Mouse (Mus musculus) splenic B cell, adult 2 months (primary cell): ENCODE results near the gene Ghitm.

ENCODE experiments used
- DNase-seq: peaks from one replicate; pipeline ENCODE4 v3.0.0-alpha.2; 2011; ENCODE audit warnings: low read depth, low spot score
- H3K27me3 ChIP-seq: 2 replicates; pipeline ENCODE4 v1.6.1; 2012; ENCODE audit warnings: mild to moderate bottlenecking, low read length, moderate library complexity, mixed read lengths; ENCODE audit not compliant: control insufficient read depth, poor library complexity, insufficient read depth, severe bottlenecking
- H3K36me3 ChIP-seq: 2 replicates; pipeline ENCODE4 v1.6.1; 2012; ENCODE audit warnings: mild to moderate bottlenecking, low read length, moderate library complexity, mixed read lengths; ENCODE audit not compliant: control insufficient read depth, poor library complexity, insufficient read depth, severe bottlenecking

Gene Ghitm

GRCm38 (mm10) chr14:37113922-37114321, 21.1 kb downstream of the Ghitm start, which contains the start of gene 2610528A11Rik:
Gene 2610528A11Rik (minus strand): TSS chr14:37114022.
- H3K36me3 ChIP-seq, result no peaks in the 10 kb centered on the region; the same call in 1 of the 2 replicates
- H3K27me3 ChIP-seq, result no peaks in the 10 kb centered on the region

GRCm38 (mm10) chr14:37112931-37113330, 22.1 kb downstream of the Ghitm start:
- no peak for DNase-seq
- H3K27me3 ChIP-seq, result no peaks in the 10 kb centered on the region
- no peaks in the 10 kb centered on the region for H3K36me3 ChIP-seq

More at GRCm38 (mm10) chr14:37113922-37114321, 21.1 kb downstream of the Ghitm start, which contains the start of gene 2610528A11Rik:
- DNase-seq, result no peak

- H3K27me3 ChIP-seq, result no peaks in the 10 kb centered on the region
- DNase-seq, result no peak
- H3K36me3 ChIP-seq, result no peaks in the 10 kb centered on the region
These were observed 23.7 kb downstream of the Ghitm start for GRCm38 (mm10) chr14:37111371-37111770.

- Histone ChIP-seq H3K36me3 (no peaks in the 10 kb centered on the region), H3K27me3 (no peaks in the 10 kb centered on the region)
- DNase-seq, result no peak
These were observed 24.6 kb downstream of the Ghitm start for GRCm38 (mm10) chr14:37110456-37110855.

GRCm38 (mm10) chr14:37109975-37110374, 25.1 kb downstream of the Ghitm start:
- no peak for DNase-seq
- Histone ChIP-seq H3K27me3 (no peaks in the 10 kb centered on the region), H3K36me3 (no peaks in the 10 kb centered on the region)

GRCm38 (mm10) chr14:37109460-37109859, 25.6 kb downstream of the Ghitm start:
- no peak for DNase-seq
- Histone ChIP-seq H3K36me3 (no peaks in the 10 kb centered on the region), H3K27me3 (no peaks in the 10 kb centered on the region)

GRCm38 (mm10) chr14:37105846-37106245, 29.2 kb downstream of the Ghitm start:
- no peak for DNase-seq
- Histone ChIP-seq H3K27me3 (no peaks in the 10 kb centered on the region), H3K36me3 (no peaks in the 10 kb centered on the region)

GRCm38 (mm10) chr14:37104747-37105146, 30.3 kb downstream of the Ghitm start:
- DNase-seq, result no peak
- H3K36me3 ChIP-seq, result no peaks in the 10 kb centered on the region
- H3K27me3 ChIP-seq, result no peaks in the 10 kb centered on the region

- Histone ChIP-seq H3K36me3 (no peaks in the 10 kb centered on the region), H3K27me3 (no peaks in the 10 kb centered on the region)
- no peak for DNase-seq
These were observed 32.6 kb downstream of the Ghitm start for GRCm38 (mm10) chr14:37102484-37102883.

GRCm38 (mm10) chr14:37101531-37101930, 33.5 kb downstream of the Ghitm start:
- DNase-seq, result no peak
- Histone ChIP-seq H3K36me3 (no peaks in the 10 kb centered on the region), H3K27me3 (no peaks in the 10 kb centered on the region)

GRCm38 (mm10) chr14:37097956-37098530, 37.0 kb downstream of the Ghitm start, which contains the start of gene Cdhr1:
Gene Cdhr1 (minus strand): TSS chr14:37098347.
- H3K27me3 ChIP-seq, result no peaks in the 10 kb centered on the region
- DNase-seq, result no peak
- H3K36me3 ChIP-seq, result no peaks in the 10 kb centered on the region

GRCm38 (mm10) chr14:37095556-37095955, 39.5 kb downstream of the Ghitm start:
- Histone ChIP-seq H3K36me3 (no peaks in the 10 kb centered on the region), H3K27me3 (no peaks in the 10 kb centered on the region)
- no peak for DNase-seq

- no peaks in the 10 kb centered on the region for H3K36me3 ChIP-seq
- H3K27me3 ChIP-seq, result no peaks in the 10 kb centered on the region
- DNase-seq, result no peak
These were observed 40.6 kb downstream of the Ghitm start for GRCm38 (mm10) chr14:37094436-37094835.

- Histone ChIP-seq H3K36me3 (no peaks in the 10 kb centered on the region), H3K27me3 (no peaks in the 10 kb centered on the region)
- no peak for DNase-seq
These were observed 51.3 kb downstream of the Ghitm start for GRCm38 (mm10) chr14:37083755-37084154.

GRCm38 (mm10) chr14:37080724-37081123, 54.3 kb downstream of the Ghitm start:
- Histone ChIP-seq H3K27me3 (no peaks in the 10 kb centered on the region), H3K36me3 (no peaks in the 10 kb centered on the region)
- DNase-seq, result no peak
